Mouse (Mus musculus): ENCODE data around the gene Atxn2. TPM values are rescaled to one million over a fixed set of nuclear protein-coding genes. Genes with fewer than 3 reads are reported as not detected.

Gene Atxn2
- 76.9 TPM for polyA plus RNA-seq (2014; fragmentation: Illumina TruSeq; extraction: RNeasy Lipid Tissue Mini Kit (QIAGEN cat#74804); ENCODE audit: low read depth, low replicate concordance)

GRCm38 (mm10) chr5:121711174-121711927 is at the start of gene Atxn2:
Gene Atxn2 (plus strand): TSS chr5:121711337.

GRCm38 (mm10) chr5:121837441-121838340 is 126.6 kb downstream of the Atxn2 start, which contains the start of gene Sh2b3:
Gene Sh2b3 (minus strand): TSS chr5:121837646.

GRCm38 (mm10) chr5:121848743-121849142 is 137.6 kb downstream of the Atxn2 start, which contains the start of gene Pheta1:
Gene Pheta1 (plus strand): TSS chr5:121848984.

Other genes with a start within 250 kb of the Atxn2 start
- 2.4 TPM for gene Adam1b, start 207.9 kb upstream of the Atxn2 start, polyA plus RNA-seq (2014; fragmentation: Illumina TruSeq; extraction: RNeasy Lipid Tissue Mini Kit (QIAGEN cat#74804); ENCODE audit: low read depth, low replicate concordance)
- gene Adam1a, start 165.9 kb upstream of the Atxn2 start, polyA plus RNA-seq (2014; fragmentation: Illumina TruSeq; extraction: RNeasy Lipid Tissue Mini Kit (QIAGEN cat#74804); ENCODE audit: low read depth, low replicate concordance) = 6.5 TPM
- not detected for gene Gm42878, start 165.9 kb upstream of the Atxn2 start, polyA plus RNA-seq (2014; fragmentation: Illumina TruSeq; extraction: RNeasy Lipid Tissue Mini Kit (QIAGEN cat#74804); ENCODE audit: low read depth, low replicate concordance)
- gene Mapkapk5, start 165.4 kb upstream of the Atxn2 start, polyA plus RNA-seq (2014; fragmentation: Illumina TruSeq; extraction: RNeasy Lipid Tissue Mini Kit (QIAGEN cat#74804); ENCODE audit: low read depth, low replicate concordance) = 58.8 TPM
- 893 TPM for gene Aldh2, start 117.5 kb upstream of the Atxn2 start, polyA plus RNA-seq (2014; fragmentation: Illumina TruSeq; extraction: RNeasy Lipid Tissue Mini Kit (QIAGEN cat#74804); ENCODE audit: low read depth, low replicate concordance)
- 19.0 TPM for gene Acad12, start 92.4 kb upstream of the Atxn2 start, polyA plus RNA-seq (2014; fragmentation: Illumina TruSeq; extraction: RNeasy Lipid Tissue Mini Kit (QIAGEN cat#74804); ENCODE audit: low read depth, low replicate concordance)
- 12.7 TPM for gene Acad10, start 50.8 kb upstream of the Atxn2 start, polyA plus RNA-seq (2014; fragmentation: Illumina TruSeq; extraction: RNeasy Lipid Tissue Mini Kit (QIAGEN cat#74804); ENCODE audit: low read depth, low replicate concordance)
- 37.9 TPM for gene Brap, start 50.8 kb upstream of the Atxn2 start, polyA plus RNA-seq (2014; fragmentation: Illumina TruSeq; extraction: RNeasy Lipid Tissue Mini Kit (QIAGEN cat#74804); ENCODE audit: low read depth, low replicate concordance)
- gene Sh2b3, start 126.3 kb downstream of the Atxn2 start, polyA plus RNA-seq (2014; fragmentation: Illumina TruSeq; extraction: RNeasy Lipid Tissue Mini Kit (QIAGEN cat#74804); ENCODE audit: low read depth, low replicate concordance) = 19.7 TPM
- gene Pheta1, start 137.6 kb downstream of the Atxn2 start, polyA plus RNA-seq (2014; fragmentation: Illumina TruSeq; extraction: RNeasy Lipid Tissue Mini Kit (QIAGEN cat#74804); ENCODE audit: low read depth, low replicate concordance) = 9.7 TPM